Comparison of ENCODE assay signal across 7 mouse cellular contexts in the genomic region with DNA sequence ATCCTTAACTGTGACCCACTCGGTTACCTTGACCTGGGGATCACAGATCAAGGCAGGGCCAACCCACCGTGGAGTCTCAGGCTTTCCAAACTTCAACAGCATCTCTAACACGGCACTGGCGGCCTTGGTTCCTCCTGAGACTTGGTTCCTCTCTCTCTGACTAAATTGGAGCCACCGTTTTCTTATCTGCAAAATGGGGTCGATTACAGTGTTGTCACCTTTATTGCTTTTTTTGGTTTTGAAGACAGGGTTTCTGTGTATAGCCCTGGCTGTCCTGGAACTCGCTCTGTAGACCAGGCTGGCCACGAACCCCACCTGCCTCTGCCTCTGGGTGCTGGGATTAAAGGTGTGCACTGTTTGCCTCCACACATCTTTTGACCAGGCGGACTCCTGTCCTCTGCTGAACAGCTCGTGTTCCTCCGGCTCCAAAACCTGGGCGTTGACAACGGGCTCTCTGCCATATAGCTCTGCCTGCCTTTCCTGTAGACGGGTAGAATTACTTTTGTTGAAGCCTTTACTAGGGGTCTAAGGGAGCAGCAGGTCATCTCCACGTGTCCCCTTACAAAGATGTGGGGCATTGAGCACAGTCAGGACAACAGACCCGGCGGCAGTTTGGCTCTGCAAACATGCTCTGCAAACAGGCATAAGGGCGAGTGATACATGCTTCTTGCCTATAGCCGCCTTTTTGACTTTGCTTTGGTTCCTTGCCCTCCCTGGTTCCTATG. TPM values are rescaled to one million over a fixed set of nuclear protein-coding genes. Genes with fewer than 3 reads are reported as not detected.
A peak's percentile ranks its signal among the peaks of the same experiment; 100 is the strongest.
DNase-seq lines count a peak whose midpoint lies in the region; ATAC-seq and TF ChIP-seq lines count a peak whose summit lies in the region.

No protein-coding gene starts in this region.

- ATAC-seq in erythroid progenitor cell, adult 5-6 weeks (replicated peaks; ENCODE audit: low FRiP score, poor library complexity, severe bottlenecking) = peak; percentile 23; the same call in 1 of the 2 replicates
- ATAC-seq in intestine, embryonic 15.5 days = no peak
- ATAC-seq in megakaryocyte progenitor cell, adult 5-6 weeks (replicated peaks; ENCODE audit: poor library complexity) = peak; percentile 0; the same call in 1 of the 2 replicates

- no peak for DNase-seq in thymus, adult 2 months
- DNase-seq in thymus, adult 18-20 months = no peak
- DNase-seq in frontal cortex, postnatal 14 days (ENCODE audit: low spot score in 2 of 2) = no peak
- DNase-seq in left cerebral cortex, adult 8-10 months (ENCODE audit: low spot score in 2 of 2) = no peak

- H3K9ac ChIP-seq in intestine, embryonic 15.5 days = peak overlapping the region; percentile 46

- no peak for TF ChIP-seq POLR2A in thymus, adult 2 months (IDR thresholded peaks at IDR 0.05; ENCODE audit: control insufficient read depth, extremely low read depth, insufficient read depth, low read length, poor library complexity)

- peak overlapping the region; percentile 56 for H3K27ac ChIP-seq in thymus, adult 2 months (ENCODE audit: control insufficient read depth, insufficient read depth, low read length)
- H3K27ac ChIP-seq in intestine, embryonic 15.5 days = peak overlapping the region; percentile 90

- TF ChIP-seq CTCF in thymus, adult 2 months (IDR thresholded peaks at IDR 0.05; ENCODE audit: borderline replicate concordance, control insufficient read depth, extremely low read depth, insufficient read depth, low read length, poor library complexity) = no peak

- no peaks in the 10 kb centered on the region for H3K27me3 ChIP-seq in thymus, adult 2 months (ENCODE audit: control insufficient read depth, insufficient read depth, low read length)
- H3K27me3 ChIP-seq in intestine, embryonic 15.5 days (replicated peaks) = no peaks in the 10 kb centered on the region

- H3K4me1 ChIP-seq in thymus, adult 2 months (replicated peaks; ENCODE audit: control insufficient read depth, insufficient read depth, low read length) = peaks cover 57% of the 10 kb centered on the region
- peaks cover 55% of the 10 kb centered on the region for H3K4me1 ChIP-seq in intestine, embryonic 15.5 days (replicated peaks)

- peak overlapping the region; percentile 83 for H3K4me2 ChIP-seq in intestine, embryonic 15.5 days (replicated peaks)

- H3K36me3 ChIP-seq in thymus, adult 2 months (ENCODE audit: control insufficient read depth, insufficient read depth, low read length) = no peaks in the 10 kb centered on the region
- H3K36me3 ChIP-seq in intestine, embryonic 15.5 days = no peaks in the 10 kb centered on the region

- peak overlapping the region; percentile 57 for H3K4me3 ChIP-seq in thymus, adult 2 months (ENCODE audit: control insufficient read depth, insufficient read depth, low read length)
- peak overlapping the region; percentile 36 for H3K4me3 ChIP-seq in intestine, embryonic 15.5 days (replicated peaks)

- no peaks in the 10 kb centered on the region for H3K9me3 ChIP-seq in intestine, embryonic 15.5 days

- 17% methylated on average over 19 of the region's 19 CpGs for WGBS in thymus, adult 2 months
- WGBS in intestine, embryonic 15.5 days = 19% methylated on average over 19 of the region's 19 CpGs

RNA-seq across cellular contexts. Expression of a gene that starts 21.7 kb away (rescaled TPM):
- 2,341 and 3,054 TPM in 2 replicates for polyA plus RNA-seq in thymus, adult 2 months (2012; rRNA removed)
- total RNA-seq in erythroid progenitor cell, adult 5-6 weeks (2015; ENCODE audit: low replicate concordance) = 1,278 and 1,332 TPM in 2 replicates
- 1,012 and 1,167 TPM in 2 replicates for total RNA-seq in erythroid progenitor cell, adult 5-6 weeks (2017; ENCODE audit: low replicate concordance)
- polyA plus RNA-seq in intestine, embryonic 15.5 days (2015; fragmentation: Nextera tagmentation; extraction: Ambion mirVana) = 2,151 and 2,475 TPM in 2 replicates
- total RNA-seq in megakaryocyte progenitor cell, adult 5-6 weeks (2015) = 6,310 and 6,455 TPM in 2 replicates
- 6,827 and 7,265 TPM in 2 replicates for total RNA-seq in megakaryocyte progenitor cell, adult 5-6 weeks (2017)
- total RNA-seq in left cerebral cortex, adult 8-10 months (2022) = 100 to 1,000 TPM; 407 to 432 (median 416) TPM

Comparison
In these comparisons a context has a peak if more than half of its experiments do, and no peak if none do; other contexts are left out.
1. RNA of a gene that starts 21.7 kb away (total RNA-seq): 6,310 to 7,265 TPM in megakaryocyte progenitor cell, adult 5-6 weeks; 1,012 to 1,332 TPM in erythroid progenitor cell, adult 5-6 weeks and 407 to 432 TPM in left cerebral cortex, adult 8-10 months; every median in the first group is over 4 times any median in the second.